Mouse (Mus musculus): ENCODE measurements around the gene Cog5. TPM values are rescaled to one million over a fixed set of nuclear protein-coding genes. Genes with fewer than 3 reads are reported as not detected.

Cog5 gene
- total and polyA plus RNA-seq, 2 experiments from 2014 or later, result 18.4 to 46.9 TPM

GRCm38 (mm10) chr12:31849601-31850000, 194.9 kb downstream of the Cog5 start:
- 92% methylated on average over 2 of the region's 2 CpGs for WGBS

GRCm38 (mm10) chr12:31854039-31854438, 199.4 kb downstream of the Cog5 start:
- no peaks in the 10 kb centered on the region for H3K4me1 ChIP-seq (ENCODE audit: insufficient read depth, low read length)
- no peak for TF ChIP-seq CTCF (IDR thresholded peaks at IDR 0.05; ENCODE audit: low read depth)
- no peaks in the 10 kb centered on the region for H3K9me3 ChIP-seq (ENCODE audit: low read length)
- no peak overlapping the region for H3K27ac ChIP-seq
- no peak for DNase-seq (ENCODE audit: low spot score)
- no peaks in the 10 kb centered on the region for H3K27me3 ChIP-seq (ENCODE audit: insufficient read depth, low read length)
- no peak overlapping the region for H3K4me2 ChIP-seq (ENCODE audit: low read depth, low read length)
- no peaks in the 10 kb centered on the region for H3K36me3 ChIP-seq (ENCODE audit: insufficient read depth, low read length)
- H3K9ac ChIP-seq (replicated peaks; ENCODE audit: low read length), result no peak overlapping the region
- 77% methylated on average over 3 of the region's 3 CpGs for WGBS
- no peak overlapping the region for H3K4me3 ChIP-seq (ENCODE audit: low read length)
- no peak for ATAC-seq

More at GRCm38 (mm10) chr12:31849601-31850000, 194.9 kb downstream of the Cog5 start:
- H3K27me3 ChIP-seq (ENCODE audit: insufficient read depth, low read length), result no peaks in the 10 kb centered on the region
- no peaks in the 10 kb centered on the region for H3K36me3 ChIP-seq (ENCODE audit: insufficient read depth, low read length)
- no peak for TF ChIP-seq CTCF (IDR thresholded peaks at IDR 0.05; ENCODE audit: low read depth)
- ATAC-seq, result no peak
- no peaks in the 10 kb centered on the region for H3K9me3 ChIP-seq (ENCODE audit: low read length)
- no peak overlapping the region for H3K4me3 ChIP-seq (ENCODE audit: low read length)
- H3K4me1 ChIP-seq (ENCODE audit: insufficient read depth, low read length), result no peaks in the 10 kb centered on the region
- H3K4me2 ChIP-seq (ENCODE audit: low read depth, low read length), result no peak overlapping the region
- DNase-seq (ENCODE audit: low spot score), result no peak
- no peak overlapping the region for H3K27ac ChIP-seq
- no peak overlapping the region for H3K9ac ChIP-seq (replicated peaks; ENCODE audit: low read length)

- H3K4me2 ChIP-seq (ENCODE audit: low read depth, low read length), result no peak overlapping the region
- 87% methylated on average over 2 of the region's 2 CpGs for WGBS
- no peaks in the 10 kb centered on the region for H3K4me1 ChIP-seq (ENCODE audit: insufficient read depth, low read length)
- no peak overlapping the region for H3K27ac ChIP-seq
- H3K4me3 ChIP-seq (ENCODE audit: low read length), result no peak overlapping the region
- DNase-seq (ENCODE audit: low spot score) (no peak), ATAC-seq (no peak)
- H3K9me3 ChIP-seq (ENCODE audit: low read length), result no peaks in the 10 kb centered on the region
- H3K9ac ChIP-seq (replicated peaks; ENCODE audit: low read length), result no peak overlapping the region
- H3K36me3 ChIP-seq (ENCODE audit: insufficient read depth, low read length), result no peaks in the 10 kb centered on the region
- no peaks in the 10 kb centered on the region for H3K27me3 ChIP-seq (ENCODE audit: insufficient read depth, low read length)
- no peak for TF ChIP-seq CTCF (IDR thresholded peaks at IDR 0.05; ENCODE audit: low read depth)
Observed at GRCm38 (mm10) chr12:31854817-31855216, 200.1 kb downstream of the Cog5 start.

GRCm38 (mm10) chr12:31857784-31858183, 203.1 kb downstream of the Cog5 start:
- Histone ChIP-seq H3K9me3 (ENCODE audit: low read length) (no peaks in the 10 kb centered on the region), H3K4me3 (ENCODE audit: low read length) (no peak overlapping the region), H3K4me1 (ENCODE audit: insufficient read depth, low read length) (no peaks in the 10 kb centered on the region), H3K9ac (replicated peaks; ENCODE audit: low read length) (no peak overlapping the region), H3K27me3 (ENCODE audit: insufficient read depth, low read length) (no peaks in the 10 kb centered on the region), H3K4me2 (ENCODE audit: low read depth, low read length) (no peak overlapping the region), H3K36me3 (ENCODE audit: insufficient read depth, low read length) (no peaks in the 10 kb centered on the region), H3K27ac (no peak overlapping the region)
- WGBS, result 85% methylated on average over 7 of the region's 7 CpGs
- ATAC-seq (no peak), DNase-seq (ENCODE audit: low spot score) (no peak)
- no peak for TF ChIP-seq CTCF (IDR thresholded peaks at IDR 0.05; ENCODE audit: low read depth)

- no peak overlapping the region for H3K4me3 ChIP-seq (ENCODE audit: low read length)
- no peaks in the 10 kb centered on the region for H3K4me1 ChIP-seq (ENCODE audit: insufficient read depth, low read length)
- H3K27ac ChIP-seq, result no peak overlapping the region
- H3K36me3 ChIP-seq (ENCODE audit: insufficient read depth, low read length), result no peaks in the 10 kb centered on the region
- no peak overlapping the region for H3K4me2 ChIP-seq (ENCODE audit: low read depth, low read length)
- no peak for TF ChIP-seq CTCF (IDR thresholded peaks at IDR 0.05; ENCODE audit: low read depth)
- DNase-seq (ENCODE audit: low spot score) (no peak), ATAC-seq (no peak)
- no peaks in the 10 kb centered on the region for H3K27me3 ChIP-seq (ENCODE audit: insufficient read depth, low read length)
- no peak overlapping the region for H3K9ac ChIP-seq (replicated peaks; ENCODE audit: low read length)
- WGBS, result 89% methylated on average over 16 of the region's 16 CpGs
- H3K9me3 ChIP-seq (ENCODE audit: low read length), result no peaks in the 10 kb centered on the region
Observed at GRCm38 (mm10) chr12:31862668-31863538, 208.2 kb downstream of the Cog5 start.

- Histone ChIP-seq H3K4me1 (ENCODE audit: insufficient read depth, low read length) (no peaks in the 10 kb centered on the region), H3K9ac (replicated peaks; ENCODE audit: low read length) (no peak overlapping the region), H3K9me3 (ENCODE audit: low read length) (no peaks in the 10 kb centered on the region), H3K4me2 (ENCODE audit: low read depth, low read length) (no peak overlapping the region), H3K27me3 (ENCODE audit: insufficient read depth, low read length) (no peaks in the 10 kb centered on the region), H3K27ac (no peak overlapping the region), H3K4me3 (ENCODE audit: low read length) (no peak overlapping the region), H3K36me3 (ENCODE audit: insufficient read depth, low read length) (no peaks in the 10 kb centered on the region)
- ATAC-seq (no peak), DNase-seq (ENCODE audit: low spot score) (no peak)
- no peak for TF ChIP-seq CTCF (IDR thresholded peaks at IDR 0.05; ENCODE audit: low read depth)
- 91% methylated on average over 4 of the region's 4 CpGs for WGBS
Observed at GRCm38 (mm10) chr12:31876775-31877174, 222.1 kb downstream of the Cog5 start.

- Histone ChIP-seq H3K4me3 (ENCODE audit: low read length) (no peak overlapping the region), H3K27ac (no peak overlapping the region), H3K27me3 (ENCODE audit: insufficient read depth, low read length) (no peaks in the 10 kb centered on the region), H3K9ac (replicated peaks; ENCODE audit: low read length) (no peak overlapping the region), H3K4me2 (ENCODE audit: low read depth, low read length) (no peak overlapping the region), H3K36me3 (ENCODE audit: insufficient read depth, low read length) (no peaks in the 10 kb centered on the region), H3K4me1 (ENCODE audit: insufficient read depth, low read length) (no peaks in the 10 kb centered on the region), H3K9me3 (ENCODE audit: low read length) (no peaks in the 10 kb centered on the region)
- no peak for ATAC-seq
- WGBS, result 88% methylated on average over 1 of the region's 1 CpGs
- no peak for TF ChIP-seq CTCF (IDR thresholded peaks at IDR 0.05; ENCODE audit: low read depth)
- DNase-seq (ENCODE audit: low spot score), result no peak
Observed at GRCm38 (mm10) chr12:31882736-31883135, 228.1 kb downstream of the Cog5 start.

Data from hindbrain, postnatal 0 days (tissue).